Mouse (Mus musculus): ENCODE results near the gene Gpbp1. TPM values are rescaled to one million over a fixed set of nuclear protein-coding genes. Genes with fewer than 3 reads are reported as not detected.

Gene Gpbp1
- 85.2 and 127 TPM in 2 replicates for polyA plus RNA-seq (2014; fragmentation: Nextera tagmentation; extraction: Ambion mirVana)

DNA sequence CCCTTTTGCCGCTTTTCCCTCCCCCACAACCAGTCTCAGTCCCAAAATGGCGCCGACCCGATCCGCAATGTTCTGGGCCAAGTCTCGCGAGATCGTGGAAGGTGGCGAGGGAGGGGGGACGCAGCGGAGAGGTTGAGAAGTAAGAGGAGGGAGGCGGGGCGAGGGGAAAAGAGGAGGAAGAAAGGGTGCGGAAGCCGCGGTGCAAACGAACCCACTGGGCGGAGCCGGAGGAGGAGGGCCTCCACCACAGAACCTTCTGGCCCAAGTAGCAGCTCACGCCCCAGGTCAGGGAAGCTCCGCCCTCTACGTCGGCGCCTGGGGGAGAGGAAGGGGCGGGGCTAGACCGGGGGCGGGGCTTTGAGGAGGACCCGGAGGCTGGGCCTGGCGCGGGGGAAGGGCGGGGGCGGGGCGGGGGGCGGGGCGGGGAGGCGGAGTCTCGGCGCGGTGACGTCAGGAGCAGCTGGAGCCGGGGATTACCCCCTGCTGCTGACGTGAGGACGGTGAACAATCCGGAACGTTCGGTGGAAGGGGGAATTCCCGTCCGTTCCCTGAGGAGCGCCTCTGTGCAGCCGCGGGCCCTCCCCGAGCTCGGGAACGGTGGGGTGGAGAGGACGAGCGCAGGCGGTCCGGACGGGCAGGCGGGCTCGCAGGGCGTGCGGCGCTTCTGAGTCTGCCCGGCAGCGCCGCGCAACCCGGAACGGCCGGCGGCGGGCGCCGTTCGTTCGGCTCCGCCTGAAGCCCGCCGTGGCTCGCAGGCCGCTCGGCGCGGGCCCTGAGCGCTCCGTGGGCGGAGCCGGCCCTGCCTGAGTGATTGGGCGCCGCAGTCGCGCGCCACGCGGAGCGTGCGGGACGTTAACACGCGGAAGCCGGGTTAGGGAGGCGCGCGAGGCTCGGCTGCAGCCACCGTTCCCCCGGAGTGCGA, at the start of gene Gpbp1:
Gene Gpbp1 (minus strand): TSS at position 310 of the 922 bp plus-strand sequence.
- Histone ChIP-seq H3K4me2 (ENCODE audit: low read length) (peak within 1 kb of the TSS; percentile 89), H3K36me3 (ENCODE audit: control insufficient read depth, insufficient read depth, low read length) (no peaks in the 10 kb centered on the region), H3K27ac (replicated peaks; ENCODE audit: low read depth, low read length) (peak within 1 kb of the TSS; percentile 98), H3K9me3 (ENCODE audit: control insufficient read depth, low read length) (no peaks in the 10 kb centered on the region), H3K4me1 (ENCODE audit: control insufficient read depth, insufficient read depth, low read length) (peaks cover 22% of the 10 kb centered on the region), H3K27me3 (ENCODE audit: control insufficient read depth, insufficient read depth, low read length) (peaks cover 23% of the 10 kb centered on the region), H3K4me3 (replicated peaks; ENCODE audit: low read depth, low read length) (peak within 1 kb of the TSS; percentile 86), H3K9ac (replicated peaks; ENCODE audit: low read length) (peak within 1 kb of the TSS; percentile 85)
- ATAC-seq (ENCODE audit: low FRiP score, low TSS enrichment) (peak; percentile 96), DNase-seq (peak; percentile 100)
- under 1% methylated on average over 102 of the region's 109 CpGs for WGBS

DNA sequence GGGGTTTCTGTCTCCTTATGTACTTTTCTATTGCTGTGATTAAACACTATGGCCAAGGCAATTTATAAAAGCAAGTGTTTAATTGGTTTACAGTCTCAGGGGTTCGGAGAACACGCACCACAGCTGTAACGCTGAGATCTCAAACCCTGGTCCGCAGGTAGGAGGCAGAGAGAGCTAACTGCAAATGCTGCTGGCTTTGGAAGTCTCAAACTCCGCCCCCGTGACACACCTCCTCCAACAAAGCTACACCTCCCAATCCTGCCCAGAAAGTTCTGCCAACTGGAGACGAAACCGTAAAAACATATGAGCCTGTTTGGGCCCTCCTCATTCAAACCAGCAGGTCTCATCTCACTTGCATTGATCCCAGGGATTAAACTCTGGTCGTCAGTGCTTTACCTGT, 47.8 kb upstream of the Gpbp1 start:
- no peaks in the 10 kb centered on the region for H3K27me3 ChIP-seq (ENCODE audit: control insufficient read depth, insufficient read depth, low read length)
- H3K4me2 ChIP-seq (ENCODE audit: low read length): no peak overlapping the region
- no peak for DNase-seq

DNA sequence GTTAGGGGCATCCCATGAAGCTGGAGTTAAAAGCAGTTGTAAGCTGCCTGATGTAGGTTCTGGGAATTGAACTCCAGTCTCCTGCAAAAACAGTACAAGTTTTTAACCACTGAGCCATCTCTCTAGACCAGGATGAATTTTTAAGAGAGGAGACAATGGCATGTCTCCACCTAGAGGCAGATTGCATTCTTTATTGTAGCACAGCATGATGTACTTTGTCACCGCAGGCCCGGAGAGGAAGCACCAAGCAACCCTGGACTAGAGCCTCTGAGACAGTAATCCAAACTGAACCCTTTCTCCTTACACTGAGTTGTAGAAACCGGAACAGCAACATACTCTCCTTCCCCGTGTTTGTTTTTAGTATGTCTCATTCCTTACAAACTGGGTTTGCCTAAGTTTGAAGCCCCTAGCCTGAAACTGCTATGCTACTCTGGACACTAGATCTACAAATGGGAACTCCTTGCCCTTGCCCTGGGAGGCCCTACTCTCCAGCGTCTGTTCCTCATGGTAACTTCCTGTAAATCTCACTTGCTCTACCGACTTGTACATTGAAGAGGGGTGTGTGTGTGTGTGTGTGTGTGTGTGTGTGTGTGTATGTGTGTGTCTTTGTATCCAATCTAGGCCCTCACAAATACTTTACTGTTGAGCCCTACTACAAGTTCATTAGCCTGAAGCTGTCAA, 46.4 kb upstream of the Gpbp1 start:
- no peaks in the 10 kb centered on the region for H3K36me3 ChIP-seq (ENCODE audit: control insufficient read depth, insufficient read depth, low read length)
- DNase-seq: no peak
- no peaks in the 10 kb centered on the region for H3K9me3 ChIP-seq (ENCODE audit: control insufficient read depth, low read length)
- no peak overlapping the region for H3K4me2 ChIP-seq (ENCODE audit: low read length)
- H3K4me3 ChIP-seq (replicated peaks; ENCODE audit: low read depth, low read length): no peak overlapping the region
- no peak overlapping the region for H3K27ac ChIP-seq (replicated peaks; ENCODE audit: low read depth, low read length)
- H3K9ac ChIP-seq (replicated peaks; ENCODE audit: low read length): no peak overlapping the region
- ATAC-seq (ENCODE audit: low FRiP score, low TSS enrichment): no peak
- no peaks in the 10 kb centered on the region for H3K4me1 ChIP-seq (ENCODE audit: control insufficient read depth, insufficient read depth, low read length)
- no peaks in the 10 kb centered on the region for H3K27me3 ChIP-seq (ENCODE audit: control insufficient read depth, insufficient read depth, low read length)
- WGBS: 82% methylated on average over 6 of the region's 6 CpGs

More for the DNA sequence above, 47.8 kb upstream of the Gpbp1 start:
- Histone ChIP-seq H3K27ac (replicated peaks; ENCODE audit: low read depth, low read length) (no peak overlapping the region), H3K9ac (replicated peaks; ENCODE audit: low read length) (no peak overlapping the region), H3K4me3 (replicated peaks; ENCODE audit: low read depth, low read length) (no peak overlapping the region), H3K4me1 (ENCODE audit: control insufficient read depth, insufficient read depth, low read length) (no peaks in the 10 kb centered on the region), H3K9me3 (ENCODE audit: control insufficient read depth, low read length) (no peaks in the 10 kb centered on the region), H3K36me3 (ENCODE audit: control insufficient read depth, insufficient read depth, low read length) (no peaks in the 10 kb centered on the region)
- no peak for ATAC-seq (ENCODE audit: low FRiP score, low TSS enrichment)
- 90% methylated on average over 9 of the region's 9 CpGs for WGBS

DNA sequence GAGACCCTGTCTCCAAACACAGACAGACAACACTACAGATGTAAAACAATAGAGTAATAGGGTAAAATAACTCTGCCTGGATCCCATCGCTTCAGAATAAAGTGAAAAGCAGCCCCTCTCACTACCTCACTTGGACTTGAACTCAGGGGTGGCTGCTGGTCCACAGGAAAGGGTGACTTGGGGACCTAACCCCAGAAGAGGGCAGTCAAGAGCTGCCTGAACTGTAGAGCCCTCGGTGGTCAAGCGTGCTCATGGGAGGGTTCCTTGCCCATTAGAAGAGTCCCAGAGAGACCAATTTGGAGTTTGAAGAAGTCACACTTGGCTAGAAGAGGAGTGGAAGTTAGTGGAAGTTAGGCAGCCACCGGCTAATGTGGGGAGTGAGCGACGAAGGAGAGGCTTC, 44.2 kb upstream of the Gpbp1 start:
- Histone ChIP-seq H3K27me3 (ENCODE audit: control insufficient read depth, insufficient read depth, low read length) (no peaks in the 10 kb centered on the region), H3K9me3 (ENCODE audit: control insufficient read depth, low read length) (no peaks in the 10 kb centered on the region), H3K27ac (replicated peaks; ENCODE audit: low read depth, low read length) (no peak overlapping the region), H3K36me3 (ENCODE audit: control insufficient read depth, insufficient read depth, low read length) (no peaks in the 10 kb centered on the region), H3K4me2 (ENCODE audit: low read length) (no peak overlapping the region), H3K9ac (replicated peaks; ENCODE audit: low read length) (no peak overlapping the region), H3K4me3 (replicated peaks; ENCODE audit: low read depth, low read length) (no peak overlapping the region), H3K4me1 (ENCODE audit: control insufficient read depth, insufficient read depth, low read length) (no peaks in the 10 kb centered on the region)
- DNase-seq (no peak), ATAC-seq (ENCODE audit: low FRiP score, low TSS enrichment) (no peak)
- WGBS: 71% methylated on average over 6 of the region's 6 CpGs

DNA sequence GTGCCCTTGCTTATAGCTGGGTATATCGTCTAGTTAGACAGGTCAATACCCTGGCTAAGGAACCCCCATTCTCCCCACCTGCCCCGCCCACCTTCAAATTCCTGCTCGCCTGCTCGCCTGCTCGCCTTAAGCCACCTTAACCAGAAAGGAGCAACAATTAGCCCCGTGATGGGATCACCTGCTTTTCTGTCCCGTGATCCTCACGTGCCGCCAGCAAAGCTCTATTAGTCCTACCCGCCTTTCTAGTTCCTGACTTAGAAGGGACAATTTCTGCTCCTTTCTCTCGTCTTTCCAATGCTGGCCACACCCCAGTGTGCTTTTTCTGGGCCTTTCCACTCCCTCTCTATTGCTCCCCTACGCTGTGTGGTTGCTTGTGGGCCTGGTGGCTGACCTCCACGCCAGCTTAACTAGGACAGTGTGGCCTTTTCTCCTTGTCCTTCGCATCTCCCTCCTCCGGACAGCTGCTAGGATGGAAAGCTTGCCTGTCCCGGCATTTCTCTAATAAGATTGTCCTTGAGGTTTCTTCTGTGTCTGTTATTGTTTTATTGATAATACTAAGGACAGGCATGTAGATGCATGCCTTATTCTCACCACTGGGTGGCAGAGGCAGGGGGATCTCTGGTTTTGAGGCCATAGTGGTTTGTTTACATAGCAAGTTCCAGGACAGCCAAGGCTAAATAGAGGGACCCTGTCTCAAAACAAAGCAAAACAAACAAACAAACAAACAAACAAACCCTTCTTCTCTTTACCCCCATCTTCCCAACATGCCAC, 42.5 kb upstream of the Gpbp1 start:
- no peak overlapping the region for H3K4me3 ChIP-seq (replicated peaks; ENCODE audit: low read depth, low read length)
- no peaks in the 10 kb centered on the region for H3K9me3 ChIP-seq (ENCODE audit: control insufficient read depth, low read length)
- no peak for DNase-seq
- H3K4me2 ChIP-seq (ENCODE audit: low read length): no peak overlapping the region
- H3K4me1 ChIP-seq (ENCODE audit: control insufficient read depth, insufficient read depth, low read length): no peaks in the 10 kb centered on the region
- H3K36me3 ChIP-seq (ENCODE audit: control insufficient read depth, insufficient read depth, low read length): no peaks in the 10 kb centered on the region
- no peak overlapping the region for H3K9ac ChIP-seq (replicated peaks; ENCODE audit: low read length)
- WGBS: 91% methylated on average over 16 of the region's 16 CpGs
- ATAC-seq (ENCODE audit: low FRiP score, low TSS enrichment): no peak
- H3K27ac ChIP-seq (replicated peaks; ENCODE audit: low read depth, low read length): no peak overlapping the region
- H3K27me3 ChIP-seq (ENCODE audit: control insufficient read depth, insufficient read depth, low read length): no peaks in the 10 kb centered on the region

DNA sequence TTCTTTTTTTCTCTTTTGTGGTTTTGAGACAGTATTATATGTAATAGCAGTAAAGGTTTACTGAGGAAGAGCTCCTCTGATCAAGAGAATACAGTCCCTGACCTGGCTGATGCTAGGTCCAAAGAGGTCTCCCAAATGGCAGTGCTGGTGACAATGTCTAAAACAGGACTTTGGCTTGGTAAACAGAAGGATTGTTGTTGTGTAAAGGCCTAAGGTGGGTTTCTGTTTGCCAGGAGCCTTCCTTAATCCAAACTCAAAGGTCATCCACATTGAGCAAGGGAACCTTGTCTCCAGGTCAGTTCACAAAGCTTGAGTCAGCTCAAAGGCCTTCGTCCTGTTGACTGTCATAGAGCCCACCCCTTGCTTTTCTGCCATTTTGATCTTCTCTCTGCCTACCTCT, 41.8 kb upstream of the Gpbp1 start:
- H3K4me3 ChIP-seq (replicated peaks; ENCODE audit: low read depth, low read length): no peak overlapping the region
- H3K4me2 ChIP-seq (ENCODE audit: low read length): no peak overlapping the region
- WGBS: 86% methylated on average over 1 of the region's 1 CpGs
- no peaks in the 10 kb centered on the region for H3K27me3 ChIP-seq (ENCODE audit: control insufficient read depth, insufficient read depth, low read length)
- DNase-seq: no peak
- no peaks in the 10 kb centered on the region for H3K4me1 ChIP-seq (ENCODE audit: control insufficient read depth, insufficient read depth, low read length)
- no peak for ATAC-seq (ENCODE audit: low FRiP score, low TSS enrichment)
- no peak overlapping the region for H3K9ac ChIP-seq (replicated peaks; ENCODE audit: low read length)
- no peak overlapping the region for H3K27ac ChIP-seq (replicated peaks; ENCODE audit: low read depth, low read length)
- H3K9me3 ChIP-seq (ENCODE audit: control insufficient read depth, low read length): no peaks in the 10 kb centered on the region
- H3K36me3 ChIP-seq (ENCODE audit: control insufficient read depth, insufficient read depth, low read length): no peaks in the 10 kb centered on the region

DNA sequence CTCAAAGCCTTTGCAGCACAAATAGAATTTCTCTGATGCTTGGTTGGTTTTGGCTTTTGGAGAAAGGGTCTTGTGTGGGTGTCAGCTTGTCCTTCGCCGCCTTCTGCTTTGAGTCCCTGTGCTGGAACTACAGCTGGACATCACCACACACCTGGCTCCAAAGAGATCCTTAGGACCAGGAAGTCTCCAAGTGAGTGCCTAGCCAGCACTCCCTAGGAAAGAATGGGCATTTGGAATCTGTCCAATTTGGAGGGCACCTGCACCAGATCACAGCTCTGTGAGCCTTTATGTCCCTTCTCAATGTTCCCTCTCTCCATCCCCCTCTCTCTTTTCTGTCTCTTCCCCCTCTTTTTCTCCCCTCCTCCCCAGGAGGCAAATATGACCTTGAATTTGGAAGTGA, 34.4 kb upstream of the Gpbp1 start:
- no peak for ATAC-seq (ENCODE audit: low FRiP score, low TSS enrichment)
- Histone ChIP-seq H3K4me3 (replicated peaks; ENCODE audit: low read depth, low read length) (no peak overlapping the region), H3K9me3 (ENCODE audit: control insufficient read depth, low read length) (no peaks in the 10 kb centered on the region), H3K4me2 (ENCODE audit: low read length) (no peak overlapping the region), H3K27me3 (ENCODE audit: control insufficient read depth, insufficient read depth, low read length) (no peaks in the 10 kb centered on the region), H3K4me1 (ENCODE audit: control insufficient read depth, insufficient read depth, low read length) (no peaks in the 10 kb centered on the region), H3K27ac (replicated peaks; ENCODE audit: low read depth, low read length) (no peak overlapping the region), H3K36me3 (ENCODE audit: control insufficient read depth, insufficient read depth, low read length) (no peaks in the 10 kb centered on the region), H3K9ac (replicated peaks; ENCODE audit: low read length) (no peak overlapping the region)
- DNase-seq: no peak
- WGBS: 94% methylated on average over 2 of the region's 2 CpGs

DNA sequence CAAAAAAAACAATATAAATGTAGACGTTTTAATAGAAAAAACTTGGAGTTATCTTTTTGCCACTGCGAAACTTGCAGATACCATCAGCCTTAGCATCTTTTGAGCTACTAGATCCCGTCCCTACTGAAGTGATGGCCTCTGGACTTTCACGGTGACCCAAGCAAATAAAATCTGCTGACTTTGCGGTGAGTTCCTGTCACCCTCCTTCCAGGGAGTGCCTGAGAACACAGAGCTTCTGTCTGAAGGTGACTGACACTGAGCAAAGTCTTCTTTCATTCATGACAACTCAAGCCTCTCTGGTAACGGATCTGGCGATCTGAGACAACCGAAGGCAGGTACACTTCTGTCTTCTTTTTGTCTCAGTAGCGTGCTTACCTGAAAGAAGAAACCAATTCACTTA, 32.4 kb upstream of the Gpbp1 start:
- WGBS: 82% methylated on average over 9 of the region's 9 CpGs
- no peaks in the 10 kb centered on the region for H3K27me3 ChIP-seq (ENCODE audit: control insufficient read depth, insufficient read depth, low read length)
- no peak overlapping the region for H3K4me2 ChIP-seq (ENCODE audit: low read length)
- no peaks in the 10 kb centered on the region for H3K4me1 ChIP-seq (ENCODE audit: control insufficient read depth, insufficient read depth, low read length)
- ATAC-seq (ENCODE audit: low FRiP score, low TSS enrichment): no peak
- no peak overlapping the region for H3K4me3 ChIP-seq (replicated peaks; ENCODE audit: low read depth, low read length)
- no peak overlapping the region for H3K27ac ChIP-seq (replicated peaks; ENCODE audit: low read depth, low read length)
- H3K9me3 ChIP-seq (ENCODE audit: control insufficient read depth, low read length): no peaks in the 10 kb centered on the region
- H3K9ac ChIP-seq (replicated peaks; ENCODE audit: low read length): no peak overlapping the region
- DNase-seq: no peak
- H3K36me3 ChIP-seq (ENCODE audit: control insufficient read depth, insufficient read depth, low read length): no peaks in the 10 kb centered on the region
